Mouse (Mus musculus) hindbrain, embryonic 11.5 days (tissue): ENCODE data around the gene Gchfr. TPM values are rescaled to one million over a fixed set of nuclear protein-coding genes. Genes with fewer than 3 reads are reported as not detected.

Experiments used
- ATAC-seq: fragments of 200-750 bp; cut with Nextera tagmentation; 2 replicates; pipeline ENCODE4 v1.8.0; 2017; ENCODE audit warnings: mild to moderate bottlenecking, moderate TSS enrichment, moderate library complexity; ENCODE audit not compliant: low FRiP score
- DNase-seq: peaks from one replicate; pipeline ENCODE4 v3.0.0-alpha.2; 2015; ENCODE audit warnings: low spot score
- H3K27ac ChIP-seq: fragments of 300-500 bp; sonication (generic); 2 replicates; pipeline ENCODE4 v1.5.1; 2014; ENCODE audit warnings: mild to moderate bottlenecking, low read depth, low read length
- H3K27me3 ChIP-seq: fragments of 300-500 bp; sonication (generic); 2 replicates; pipeline ENCODE4 v1.6.1; 2014; ENCODE audit warnings: mild to moderate bottlenecking, low read length, moderate library complexity, mixed read lengths; ENCODE audit not compliant: control insufficient read depth, insufficient read depth
- H3K36me3 ChIP-seq: fragments of 300-500 bp; sonication (generic); 2 replicates; pipeline ENCODE4 v1.6.1; 2014; ENCODE audit warnings: mild to moderate bottlenecking, low read length, moderate library complexity, mixed read lengths; ENCODE audit not compliant: control insufficient read depth, insufficient read depth
- H3K4me1 ChIP-seq: fragments of 300-500 bp; sonication (generic); replicated peaks from 2 replicates; pipeline ENCODE4 v1.6.1; 2014; ENCODE audit warnings: low read length, mixed read lengths; ENCODE audit not compliant: control insufficient read depth, insufficient read depth
- H3K4me2 ChIP-seq: fragments of 300-500 bp; sonication (generic); replicated peaks from 2 replicates; pipeline ENCODE4 v1.6.1; 2014; ENCODE audit warnings: mild to moderate bottlenecking, low read depth, low read length
- H3K4me3 ChIP-seq: fragments of 300-500 bp; sonication (generic); 2 replicates; pipeline ENCODE4 v1.5.1; 2014; ENCODE audit warnings: low read depth, low read length
- H3K9ac ChIP-seq: fragments of 300-500 bp; sonication (generic); 2 replicates; pipeline ENCODE4 v1.6.1; 2014; ENCODE audit warnings: low read depth, low read length
- H3K9me3 ChIP-seq: fragments of 300-500 bp; sonication (generic); 2 replicates; pipeline ENCODE4 v1.6.1; 2016; ENCODE audit warnings: low read length; ENCODE audit not compliant: control insufficient read depth
- WGBS: fragments of 180-500 bp; shearing (Covaris S2); extraction: QIAGEN DNeasy Blood & Tissue Kit; methylation state at CpG from one replicate; pipeline ENCODE4 v1.1.7; 2014; 5-methylcytosine and 5-hydroxymethylcytosine counted together
- polyA plus RNA-seq: library from polyadenylated mRNA; unstranded; fragments of >200 nt; fragmentation: Nextera tagmentation; extraction: Ambion mirVana; gene quantifications from 2 replicates; pipeline ENCODE4 v1.2.1, GENCODE M21; 2014

The Gchfr gene
- polyA plus RNA-seq, 1 experiment from 2014 or later = 4.9 TPM

- WGBS = 54% methylated on average over 3 of the region's 3 CpGs
- Histone ChIP-seq H3K27ac (no peak overlapping the region), H3K36me3 (peaks cover 3% of the 10 kb centered on the region; the same call in 1 of the 2 replicates), H3K4me2 (no peak overlapping the region), H3K4me3 (no peak overlapping the region), H3K9ac (no peak overlapping the region), H3K4me1 (peaks cover 5% of the 10 kb centered on the region; the same call in 1 of the 2 replicates), H3K27me3 (no peaks in the 10 kb centered on the region), H3K9me3 (no peaks in the 10 kb centered on the region)
- DNase-seq = no peak
- ATAC-seq = no peak
Observed at GRCm38 (mm10) chr2:119176761-119177160, 9.2 kb downstream of the Gchfr start.

GRCm38 (mm10) chr2:119177384-119177939, 9.9 kb downstream of the Gchfr start:
- Histone ChIP-seq H3K4me1 (peaks cover 5% of the 10 kb centered on the region; the same call in 1 of the 2 replicates), H3K9ac (no peak overlapping the region), H3K27me3 (no peaks in the 10 kb centered on the region), H3K36me3 (peaks cover 3% of the 10 kb centered on the region; the same call in 1 of the 2 replicates), H3K27ac (no peak overlapping the region), H3K4me3 (no peak overlapping the region), H3K4me2 (no peak overlapping the region), H3K9me3 (no peaks in the 10 kb centered on the region)
- DNase-seq = no peak
- no peak for ATAC-seq
- 89% methylated on average over 5 of the region's 5 CpGs for WGBS

GRCm38 (mm10) chr2:119182914-119183313, 15.3 kb downstream of the Gchfr start:
- no peak for DNase-seq

GRCm38 (mm10) chr2:119189029-119189710, 21.6 kb downstream of the Gchfr start:
- H3K4me1 ChIP-seq = no peaks in the 10 kb centered on the region
- no peaks in the 10 kb centered on the region for H3K9me3 ChIP-seq
- H3K36me3 ChIP-seq = no peaks in the 10 kb centered on the region
- no peak overlapping the region for H3K9ac ChIP-seq
- 11% methylated on average over 15 of the region's 15 CpGs for WGBS
- no peaks in the 10 kb centered on the region for H3K27me3 ChIP-seq
- DNase-seq (peak; percentile 90), ATAC-seq (peak; percentile 85)
- peak overlapping the region; percentile 41 for H3K4me2 ChIP-seq
- peak overlapping the region; percentile 16; the same call in 1 of the 2 replicates for H3K4me3 ChIP-seq
- no peak overlapping the region for H3K27ac ChIP-seq

More at GRCm38 (mm10) chr2:119182914-119183313, 15.3 kb downstream of the Gchfr start:
- 72% methylated on average over 7 of the region's 7 CpGs for WGBS
- peaks cover 6% of the 10 kb centered on the region; the same call in 1 of the 2 replicates for H3K36me3 ChIP-seq
- no peak overlapping the region for H3K27ac ChIP-seq
- H3K4me3 ChIP-seq = no peak overlapping the region
- no peak overlapping the region for H3K9ac ChIP-seq
- H3K4me1 ChIP-seq = no peaks in the 10 kb centered on the region
- H3K4me2 ChIP-seq = no peak overlapping the region
- H3K9me3 ChIP-seq = no peaks in the 10 kb centered on the region
- no peak for ATAC-seq
- H3K27me3 ChIP-seq = no peaks in the 10 kb centered on the region

- Histone ChIP-seq H3K4me3 (no peak overlapping the region), H3K27me3 (no peaks in the 10 kb centered on the region), H3K4me2 (no peak overlapping the region), H3K9me3 (no peaks in the 10 kb centered on the region), H3K9ac (no peak overlapping the region), H3K36me3 (no peaks in the 10 kb centered on the region), H3K4me1 (no peaks in the 10 kb centered on the region), H3K27ac (no peak overlapping the region)
- DNase-seq = no peak
- 87% methylated on average over 5 of the region's 5 CpGs for WGBS
- ATAC-seq = no peak
Observed at GRCm38 (mm10) chr2:119190969-119191368, 23.4 kb downstream of the Gchfr start.

- 90% methylated on average over 5 of the region's 5 CpGs for WGBS
- H3K4me1 ChIP-seq = no peaks in the 10 kb centered on the region
- no peaks in the 10 kb centered on the region for H3K36me3 ChIP-seq
- H3K4me3 ChIP-seq = no peak overlapping the region
- DNase-seq (no peak), ATAC-seq (no peak)
- no peak overlapping the region for H3K4me2 ChIP-seq
- H3K9me3 ChIP-seq = no peaks in the 10 kb centered on the region
- no peak overlapping the region for H3K9ac ChIP-seq
- no peaks in the 10 kb centered on the region for H3K27me3 ChIP-seq
- H3K27ac ChIP-seq = no peak overlapping the region
Observed at GRCm38 (mm10) chr2:119194140-119194539, 26.6 kb downstream of the Gchfr start.

GRCm38 (mm10) chr2:119196316-119197108, 28.9 kb downstream of the Gchfr start:
- no peak for ATAC-seq
- no peak overlapping the region for H3K27ac ChIP-seq
- no peaks in the 10 kb centered on the region for H3K4me1 ChIP-seq
- DNase-seq = no peak
- H3K4me2 ChIP-seq = no peak overlapping the region
- H3K9me3 ChIP-seq = no peaks in the 10 kb centered on the region
- 42% methylated on average over 4 of the region's 4 CpGs for WGBS
- no peaks in the 10 kb centered on the region for H3K36me3 ChIP-seq
- H3K9ac ChIP-seq = no peak overlapping the region
- H3K4me3 ChIP-seq = no peak overlapping the region
- no peaks in the 10 kb centered on the region for H3K27me3 ChIP-seq

GRCm38 (mm10) chr2:119197493-119197892, 29.9 kb downstream of the Gchfr start:
- no peaks in the 10 kb centered on the region for H3K36me3 ChIP-seq
- H3K4me2 ChIP-seq = no peak overlapping the region
- H3K27me3 ChIP-seq = no peaks in the 10 kb centered on the region
- no peak overlapping the region for H3K9ac ChIP-seq
- no peaks in the 10 kb centered on the region for H3K9me3 ChIP-seq
- 83% methylated on average over 1 of the region's 1 CpGs for WGBS
- ATAC-seq = no peak
- H3K4me3 ChIP-seq = no peak overlapping the region
- no peak overlapping the region for H3K27ac ChIP-seq
- H3K4me1 ChIP-seq = no peaks in the 10 kb centered on the region
- no peak for DNase-seq
